Mouse (Mus musculus) forebrain, postnatal 0 days (tissue): ENCODE measurements at regions not wholly inside any gene's neighbourhood (a gene's known extent, or its start where the extent isn't known, plus 50 kb on each side); places are given as distances from the start of the nearest gene placed in this dataset.

Experiments used
- ATAC-seq: fragments of 200-750 bp; cut with Nextera tagmentation; 2 replicates; pipeline ENCODE4 v1.8.0; 2017; ENCODE audit warnings: mild to moderate bottlenecking, moderate library complexity
- DNase-seq: peaks from one replicate; pipeline ENCODE4 v3.0.0-alpha.2; 2015
- H3K27ac ChIP-seq: fragments of 300-500 bp; sonication (generic); 2 replicates; pipeline ENCODE4 v1.5.1; 2014; ENCODE audit warnings: low read depth, mild to moderate bottlenecking, antibody characterized with exemption, low read length, moderate library complexity, mixed read lengths
- H3K27me3 ChIP-seq: fragments of 300-500 bp; sonication (generic); 2 replicates; pipeline ENCODE4 v1.6.1; 2014; ENCODE audit warnings: mild to moderate bottlenecking, low read length, mixed read lengths; ENCODE audit not compliant: insufficient read depth
- H3K36me3 ChIP-seq: fragments of 300-500 bp; sonication (generic); 2 replicates; pipeline ENCODE4 v1.6.1; 2014; ENCODE audit warnings: mild to moderate bottlenecking, moderate library complexity; ENCODE audit not compliant: insufficient read depth
- H3K4me1 ChIP-seq: fragments of 300-500 bp; sonication (generic); 2 replicates; pipeline ENCODE4 v1.6.1; 2014; ENCODE audit warnings: antibody characterized with exemption; ENCODE audit not compliant: insufficient read depth
- H3K4me2 ChIP-seq: fragments of 300-500 bp; sonication (generic); 2 replicates; pipeline ENCODE4 v1.6.1; 2014; ENCODE audit warnings: low read depth, mild to moderate bottlenecking, moderate library complexity
- H3K4me3 ChIP-seq: fragments of 300-500 bp; sonication (generic); 2 replicates; pipeline ENCODE4 v1.5.1; 2014; ENCODE audit warnings: low read depth, low read length, mixed read lengths
- H3K9ac ChIP-seq: fragments of 300-500 bp; sonication (generic); 2 replicates; pipeline ENCODE4 v1.6.1; 2014; ENCODE audit warnings: mild to moderate bottlenecking
- H3K9me3 ChIP-seq: fragments of 300-500 bp; sonication (generic); 2 replicates; pipeline ENCODE4 v1.6.1; 2016; ENCODE audit warnings: low read length
- CTCF ChIP-seq: sonication (generic); IDR thresholded peaks from 2 replicates; pipeline ENCODE4 v1.5.1; 2016; ENCODE audit warnings: antibody characterized with exemption, control low read depth, low read depth
- WGBS: fragments of 180-500 bp; shearing (Covaris S2); extraction: QIAGEN DNeasy Blood & Tissue Kit; methylation state at CpG from one replicate; pipeline ENCODE4 v1.1.7; 2014; 5-methylcytosine and 5-hydroxymethylcytosine counted together

- ATAC-seq (no peak; the same call in 1 of the 2 replicates), DNase-seq (no peak)
- H3K4me2 ChIP-seq, result no peak overlapping the region
- TF ChIP-seq CTCF, result no peak
- H3K4me3 ChIP-seq, result no peak overlapping the region
- H3K9me3 ChIP-seq, result no peaks in the 10 kb centered on the region
- H3K27ac ChIP-seq, result no peak overlapping the region
- no peaks in the 10 kb centered on the region for H3K27me3 ChIP-seq
- H3K4me1 ChIP-seq, result peaks cover 7% of the 10 kb centered on the region; the same call in 1 of the 2 replicates
- WGBS, result 39% methylated on average over 5 of the region's 5 CpGs
- no peaks in the 10 kb centered on the region for H3K36me3 ChIP-seq
- H3K9ac ChIP-seq, result no peak overlapping the region
These were observed 149.0 kb downstream of the Kcnj2 start for GRCm38 (mm10) chr11:111215006-111215405.

- WGBS, result 81% methylated on average over 4 of the region's 4 CpGs
- Histone ChIP-seq H3K27me3 (no peaks in the 10 kb centered on the region), H3K9ac (no peak overlapping the region), H3K9me3 (no peaks in the 10 kb centered on the region), H3K4me1 (no peaks in the 10 kb centered on the region), H3K36me3 (no peaks in the 10 kb centered on the region), H3K27ac (no peak overlapping the region), H3K4me2 (no peak overlapping the region), H3K4me3 (no peak overlapping the region)
- DNase-seq (no peak), ATAC-seq (no peak)
- no peak for TF ChIP-seq CTCF
These were observed 157.9 kb downstream of the Kcnj2 start for GRCm38 (mm10) chr11:111223834-111224233.

- 90% methylated on average over 1 of the region's 1 CpGs for WGBS
- Histone ChIP-seq H3K27me3 (no peaks in the 10 kb centered on the region), H3K4me2 (no peak overlapping the region), H3K36me3 (no peaks in the 10 kb centered on the region), H3K9me3 (no peaks in the 10 kb centered on the region), H3K27ac (no peak overlapping the region), H3K4me1 (no peaks in the 10 kb centered on the region), H3K9ac (no peak overlapping the region), H3K4me3 (no peak overlapping the region)
- ATAC-seq (no peak), DNase-seq (no peak)
- no peak for TF ChIP-seq CTCF
These were observed 161.3 kb downstream of the Kcnj2 start for GRCm38 (mm10) chr11:111227305-111227704.

GRCm38 (mm10) chr11:111236741-111237140 lies 170.8 kb downstream of the Kcnj2 start:
- H3K27ac ChIP-seq, result no peak overlapping the region
- no peaks in the 10 kb centered on the region for H3K36me3 ChIP-seq
- no peaks in the 10 kb centered on the region for H3K9me3 ChIP-seq
- no peak for TF ChIP-seq CTCF
- no peak for ATAC-seq
- no peaks in the 10 kb centered on the region for H3K27me3 ChIP-seq
- H3K4me1 ChIP-seq, result no peaks in the 10 kb centered on the region
- no peak overlapping the region for H3K9ac ChIP-seq
- no peak overlapping the region for H3K4me2 ChIP-seq
- no peak overlapping the region for H3K4me3 ChIP-seq
- no peak for DNase-seq
- 96% methylated on average over 1 of the region's 1 CpGs for WGBS

DNA sequence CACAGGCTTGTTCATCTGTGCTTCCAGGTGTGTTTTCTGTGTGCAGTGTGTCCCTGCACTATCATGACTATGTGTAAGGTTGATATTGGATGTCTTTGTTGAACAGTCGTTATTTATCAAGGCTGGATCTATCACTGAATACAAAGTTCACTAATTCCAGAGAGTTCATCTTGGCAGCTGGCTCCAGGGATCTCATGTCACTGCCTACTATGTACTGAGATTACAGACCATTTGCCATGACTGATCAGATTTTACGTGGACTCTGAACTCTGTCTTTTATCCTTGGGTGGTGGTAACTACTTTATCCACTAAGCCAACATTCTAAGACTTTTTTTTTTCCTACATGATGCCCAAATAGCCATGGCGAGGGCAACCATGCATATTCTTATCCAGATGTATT lies 173.8 kb downstream of the Kcnj2 start:
- Histone ChIP-seq H3K27me3 (no peaks in the 10 kb centered on the region), H3K4me3 (no peak overlapping the region), H3K4me1 (no peaks in the 10 kb centered on the region), H3K27ac (no peak overlapping the region), H3K9me3 (no peaks in the 10 kb centered on the region), H3K36me3 (no peaks in the 10 kb centered on the region), H3K4me2 (no peak overlapping the region), H3K9ac (no peak overlapping the region)
- DNase-seq (no peak), ATAC-seq (no peak)
- 82% methylated on average over 3 of the region's 3 CpGs for WGBS
- TF ChIP-seq CTCF, result no peak

DNA sequence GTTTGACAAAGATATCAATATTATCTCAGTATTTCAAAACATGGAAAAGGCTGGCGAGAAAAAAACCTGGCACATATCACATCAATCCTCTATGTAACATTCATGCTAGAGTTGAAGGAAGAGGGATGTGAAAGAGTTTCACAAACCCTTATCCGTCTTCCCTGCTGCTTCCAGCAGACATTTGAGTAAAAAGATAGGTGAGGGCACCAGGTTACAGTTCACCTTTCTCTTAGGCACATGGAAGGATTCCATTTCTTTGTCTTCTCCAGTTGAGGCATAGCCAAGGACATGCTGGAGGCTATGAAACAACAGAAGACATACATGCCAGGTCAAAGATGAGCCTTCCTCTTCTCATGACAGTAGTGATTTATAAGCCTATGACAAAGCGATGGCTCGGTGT lies 186.3 kb downstream of the Kcnj2 start:
- no peak overlapping the region for H3K4me2 ChIP-seq
- no peaks in the 10 kb centered on the region for H3K9me3 ChIP-seq
- no peak for TF ChIP-seq CTCF
- H3K4me3 ChIP-seq, result no peak overlapping the region
- 92% methylated on average over 4 of the region's 4 CpGs for WGBS
- no peak overlapping the region for H3K27ac ChIP-seq
- H3K27me3 ChIP-seq, result no peaks in the 10 kb centered on the region
- no peak overlapping the region for H3K9ac ChIP-seq
- DNase-seq (no peak), ATAC-seq (no peak)
- no peaks in the 10 kb centered on the region for H3K36me3 ChIP-seq
- H3K4me1 ChIP-seq, result no peaks in the 10 kb centered on the region

DNA sequence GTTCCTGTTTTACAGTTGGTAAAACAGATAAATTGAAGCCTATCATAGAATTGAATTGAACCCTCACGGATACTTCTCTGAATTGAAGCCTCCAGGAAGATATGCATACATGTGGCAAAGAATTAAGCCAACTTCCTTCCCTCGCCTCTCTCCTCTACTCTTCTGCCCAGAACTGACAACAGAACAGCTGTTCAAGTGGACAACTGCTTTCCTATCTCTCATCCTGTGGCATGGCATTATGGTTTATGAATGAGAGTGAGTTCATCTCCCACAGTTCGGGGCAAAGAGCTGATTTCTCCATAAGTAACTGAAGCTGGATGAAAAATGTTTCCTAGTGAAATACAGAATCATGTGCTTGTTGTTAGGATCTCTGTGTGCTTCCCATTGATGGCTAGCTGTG lies 190.6 kb downstream of the Kcnj2 start:
- 0 out of 2 replicates have a peak, but pooled peaks cover 4% of the 10 kb centered on the region for H3K4me1 ChIP-seq
- no peaks in the 10 kb centered on the region for H3K9me3 ChIP-seq
- H3K27ac ChIP-seq, result no peak overlapping the region
- no peak overlapping the region for H3K4me2 ChIP-seq
- WGBS, result 91% methylated on average over 3 of the region's 3 CpGs
- no peaks in the 10 kb centered on the region for H3K36me3 ChIP-seq
- no peak overlapping the region for H3K9ac ChIP-seq
- H3K27me3 ChIP-seq, result no peaks in the 10 kb centered on the region
- DNase-seq, result no peak
- no peak overlapping the region for H3K4me3 ChIP-seq
- TF ChIP-seq CTCF, result no peak
- no peak for ATAC-seq
